Mouse (Mus musculus): Measurements from ENCODE around the gene Nav2. TPM values are rescaled to one million over a fixed set of nuclear protein-coding genes. Genes with fewer than 3 reads are reported as not detected.
A peak's percentile ranks its signal among the peaks of the same experiment; 100 is the strongest.

Gene Nav2
- polyA plus RNA-seq, 1 experiment: 28.3 TPM

- peak; percentile 95 for DNase-seq (ENCODE audit: low read depth)
- TF ChIP-seq POLR2A (IDR thresholded peaks at IDR 0.05; ENCODE audit: borderline replicate concordance, extremely low read depth, insufficient read depth, insufficient read length, poor library complexity, severe bottlenecking) (no peak), CTCF (IDR thresholded peaks at IDR 0.05; ENCODE audit: borderline replicate concordance, extremely low read depth, insufficient read depth, insufficient read length) (no peak)
These were observed 156.4 kb downstream of the Nav2 start for GRCm38 (mm10) chr7:49064792-49065521.

- TF ChIP-seq CTCF (IDR thresholded peaks at IDR 0.05; ENCODE audit: borderline replicate concordance, extremely low read depth, insufficient read depth, insufficient read length): peak; percentile 37; the same call in 1 of the 2 replicates
- no peak for TF ChIP-seq POLR2A (IDR thresholded peaks at IDR 0.05; ENCODE audit: borderline replicate concordance, extremely low read depth, insufficient read depth, insufficient read length, poor library complexity, severe bottlenecking)
- peak; percentile 82 for DNase-seq (ENCODE audit: low read depth)
These were observed 157.3 kb downstream of the Nav2 start for GRCm38 (mm10) chr7:49065621-49066475.

GRCm38 (mm10) chr7:49066828-49067227 lies 158.3 kb downstream of the Nav2 start:
- no peak for DNase-seq (ENCODE audit: low read depth)
- TF ChIP-seq CTCF (IDR thresholded peaks at IDR 0.05; ENCODE audit: borderline replicate concordance, extremely low read depth, insufficient read depth, insufficient read length): no peak
- TF ChIP-seq POLR2A (IDR thresholded peaks at IDR 0.05; ENCODE audit: borderline replicate concordance, extremely low read depth, insufficient read depth, insufficient read length, poor library complexity, severe bottlenecking): no peak

- no peak for TF ChIP-seq CTCF (IDR thresholded peaks at IDR 0.05; ENCODE audit: borderline replicate concordance, extremely low read depth, insufficient read depth, insufficient read length)
- no peak for TF ChIP-seq POLR2A (IDR thresholded peaks at IDR 0.05; ENCODE audit: borderline replicate concordance, extremely low read depth, insufficient read depth, insufficient read length, poor library complexity, severe bottlenecking)
- no peak for DNase-seq (ENCODE audit: low read depth)
These were observed 161.0 kb downstream of the Nav2 start for GRCm38 (mm10) chr7:49069396-49069961.

- DNase-seq (ENCODE audit: low read depth): no peak
- TF ChIP-seq CTCF (IDR thresholded peaks at IDR 0.05; ENCODE audit: borderline replicate concordance, extremely low read depth, insufficient read depth, insufficient read length) (no peak), POLR2A (IDR thresholded peaks at IDR 0.05; ENCODE audit: borderline replicate concordance, extremely low read depth, insufficient read depth, insufficient read length, poor library complexity, severe bottlenecking) (no peak)
These were observed 162.1 kb downstream of the Nav2 start for GRCm38 (mm10) chr7:49070621-49071020.

GRCm38 (mm10) chr7:49071141-49071567 lies 162.6 kb downstream of the Nav2 start:
- DNase-seq (ENCODE audit: low read depth): peak; percentile 68
- TF ChIP-seq CTCF (IDR thresholded peaks at IDR 0.05; ENCODE audit: borderline replicate concordance, extremely low read depth, insufficient read depth, insufficient read length) (no peak), POLR2A (IDR thresholded peaks at IDR 0.05; ENCODE audit: borderline replicate concordance, extremely low read depth, insufficient read depth, insufficient read length, poor library complexity, severe bottlenecking) (no peak)

- DNase-seq (ENCODE audit: low read depth): no peak
These were observed 166.9 kb downstream of the Nav2 start for GRCm38 (mm10) chr7:49075333-49075934.

GRCm38 (mm10) chr7:49076283-49076694 lies 167.8 kb downstream of the Nav2 start:
- peak; percentile 80 for DNase-seq (ENCODE audit: low read depth)
- no peak for TF ChIP-seq POLR2A (IDR thresholded peaks at IDR 0.05; ENCODE audit: borderline replicate concordance, extremely low read depth, insufficient read depth, insufficient read length, poor library complexity, severe bottlenecking)
- TF ChIP-seq CTCF (IDR thresholded peaks at IDR 0.05; ENCODE audit: borderline replicate concordance, extremely low read depth, insufficient read depth, insufficient read length): no peak

More at GRCm38 (mm10) chr7:49075333-49075934, 166.9 kb downstream of the Nav2 start:
- no peak for TF ChIP-seq CTCF (IDR thresholded peaks at IDR 0.05; ENCODE audit: borderline replicate concordance, extremely low read depth, insufficient read depth, insufficient read length)
- no peak for TF ChIP-seq POLR2A (IDR thresholded peaks at IDR 0.05; ENCODE audit: borderline replicate concordance, extremely low read depth, insufficient read depth, insufficient read length, poor library complexity, severe bottlenecking)

- DNase-seq (ENCODE audit: low read depth): peak; percentile 84
- TF ChIP-seq POLR2A (IDR thresholded peaks at IDR 0.05; ENCODE audit: borderline replicate concordance, extremely low read depth, insufficient read depth, insufficient read length, poor library complexity, severe bottlenecking) (no peak), CTCF (IDR thresholded peaks at IDR 0.05; ENCODE audit: borderline replicate concordance, extremely low read depth, insufficient read depth, insufficient read length) (no peak)
These were observed 170.4 kb downstream of the Nav2 start for GRCm38 (mm10) chr7:49078930-49079329.

GRCm38 (mm10) chr7:49082585-49083165 lies 174.2 kb downstream of the Nav2 start:
- DNase-seq (ENCODE audit: low read depth): peak; percentile 72
- TF ChIP-seq POLR2A (IDR thresholded peaks at IDR 0.05; ENCODE audit: borderline replicate concordance, extremely low read depth, insufficient read depth, insufficient read length, poor library complexity, severe bottlenecking): no peak
- no peak for TF ChIP-seq CTCF (IDR thresholded peaks at IDR 0.05; ENCODE audit: borderline replicate concordance, extremely low read depth, insufficient read depth, insufficient read length)
